Mouse (Mus musculus): ENCODE measurements around the gene Fam222b. TPM values are rescaled to one million over a fixed set of nuclear protein-coding genes. Genes with fewer than 3 reads are reported as not detected.
"Not testable (repeated sequence)": the region's sequence is repeated elsewhere in the genome, so short reads cannot be mapped to it uniquely, and the experiment has no call there.

The Fam222b gene
- polyA plus RNA-seq, 1 experiment from 2014 or later = 15.2 TPM

- H3K27me3 ChIP-seq (ENCODE audit: control insufficient read depth, insufficient read depth, low read length) = no peaks in the 10 kb centered on the region
- peaks cover 36% of the 10 kb centered on the region for H3K4me1 ChIP-seq (ENCODE audit: control insufficient read depth, insufficient read depth, low read length)
- 51% methylated on average over 10 of the region's 10 CpGs for WGBS
- peak overlapping the region; percentile 39 for H3K4me2 ChIP-seq (replicated peaks; ENCODE audit: low read depth, low read length)
- H3K9me3 ChIP-seq (ENCODE audit: control insufficient read depth, low read depth, low read length) = no peaks in the 10 kb centered on the region
- peaks cover 23% of the 10 kb centered on the region for H3K36me3 ChIP-seq (ENCODE audit: control insufficient read depth, insufficient read depth, low read length)
- peak overlapping the region; percentile 98; the same call in 1 of the 2 replicates for H3K4me3 ChIP-seq (ENCODE audit: low read depth, low read length)
- 0 out of 2 replicates have a peak overlapping the region, but pooled peaks have one; percentile 4 for H3K9ac ChIP-seq (replicated peaks; ENCODE audit: low read depth, low read length)
- ATAC-seq (ENCODE audit: insufficient number of reproducible peaks, insufficient read depth, low FRiP score, low read depth) = no peak
- no peak overlapping the region for H3K27ac ChIP-seq (ENCODE audit: low read length)
Observed at GRCm38 (mm10) chr11:78183884-78184514, 89.5 kb downstream of the Fam222b start.

- not testable (repeated sequence) for ATAC-seq (ENCODE audit: insufficient number of reproducible peaks, insufficient read depth, low FRiP score, low read depth); H3K27me3 ChIP-seq (ENCODE audit: control insufficient read depth, insufficient read depth, low read length); H3K9ac ChIP-seq (replicated peaks; ENCODE audit: low read depth, low read length); H3K4me2 ChIP-seq (replicated peaks; ENCODE audit: low read depth, low read length); H3K27ac ChIP-seq (ENCODE audit: low read length); H3K4me3 ChIP-seq (ENCODE audit: low read depth, low read length); H3K9me3 ChIP-seq (ENCODE audit: control insufficient read depth, low read depth, low read length)
- 93% methylated on average over 6 of the region's 6 CpGs for WGBS
- Histone ChIP-seq H3K36me3 (ENCODE audit: control insufficient read depth, insufficient read depth, low read length) (peaks cover 23% of the 10 kb centered on the region), H3K4me1 (ENCODE audit: control insufficient read depth, insufficient read depth, low read length) (peaks cover 35% of the 10 kb centered on the region)
Observed at GRCm38 (mm10) chr11:78184702-78185101, 90.2 kb downstream of the Fam222b start.

- Histone ChIP-seq H3K36me3 (ENCODE audit: control insufficient read depth, insufficient read depth, low read length) (peaks cover 11% of the 10 kb centered on the region), H3K4me2 (replicated peaks; ENCODE audit: low read depth, low read length) (peak within 1 kb of the TSS; percentile 46), H3K27ac (ENCODE audit: low read length) (peak within 1 kb of the TSS; percentile 99), H3K4me1 (ENCODE audit: control insufficient read depth, insufficient read depth, low read length) (peaks cover 13% of the 10 kb centered on the region; the same call in 1 of the 2 replicates), H3K9me3 (ENCODE audit: control insufficient read depth, low read depth, low read length) (no peaks in the 10 kb centered on the region), H3K4me3 (ENCODE audit: low read depth, low read length) (peak within 1 kb of the TSS; percentile 73), H3K9ac (replicated peaks; ENCODE audit: low read depth, low read length) (peak within 1 kb of the TSS; percentile 88), H3K27me3 (ENCODE audit: control insufficient read depth, insufficient read depth, low read length) (no peaks in the 10 kb centered on the region)
- under 1% methylated on average over 64 of the region's 80 CpGs for WGBS
- peak; percentile 82 for ATAC-seq (ENCODE audit: insufficient number of reproducible peaks, insufficient read depth, low FRiP score, low read depth)
Observed at GRCm38 (mm10) chr11:78188331-78189233, 94.1 kb downstream of the Fam222b start, which contains the start of gene Rab34. Rab34 (plus strand) TSS chr11:78188430.

GRCm38 (mm10) chr11:78189234-78190040 lies 95.0 kb downstream of the Fam222b start:
- H3K4me2 ChIP-seq (replicated peaks; ENCODE audit: low read depth, low read length) = peak overlapping the region; percentile 46
- no peaks in the 10 kb centered on the region for H3K9me3 ChIP-seq (ENCODE audit: control insufficient read depth, low read depth, low read length)
- H3K27me3 ChIP-seq (ENCODE audit: control insufficient read depth, insufficient read depth, low read length) = no peaks in the 10 kb centered on the region
- H3K36me3 ChIP-seq (ENCODE audit: control insufficient read depth, insufficient read depth, low read length) = peaks cover 11% of the 10 kb centered on the region
- peaks cover 13% of the 10 kb centered on the region; the same call in 1 of the 2 replicates for H3K4me1 ChIP-seq (ENCODE audit: control insufficient read depth, insufficient read depth, low read length)
- peak overlapping the region; percentile 99 for H3K27ac ChIP-seq (ENCODE audit: low read length)
- H3K9ac ChIP-seq (replicated peaks; ENCODE audit: low read depth, low read length) = peak overlapping the region; percentile 88
- ATAC-seq (ENCODE audit: insufficient number of reproducible peaks, insufficient read depth, low FRiP score, low read depth) = peak; percentile 79
- 1% methylated on average over 40 of the region's 42 CpGs for WGBS
- H3K4me3 ChIP-seq (ENCODE audit: low read depth, low read length) = peak overlapping the region; percentile 73

- peak overlapping the region; percentile 73 for H3K4me3 ChIP-seq (ENCODE audit: low read depth, low read length)
- no peaks in the 10 kb centered on the region for H3K27me3 ChIP-seq (ENCODE audit: control insufficient read depth, insufficient read depth, low read length)
- no peak for ATAC-seq (ENCODE audit: insufficient number of reproducible peaks, insufficient read depth, low FRiP score, low read depth)
- no peaks in the 10 kb centered on the region for H3K9me3 ChIP-seq (ENCODE audit: control insufficient read depth, low read depth, low read length)
- peaks cover 11% of the 10 kb centered on the region for H3K36me3 ChIP-seq (ENCODE audit: control insufficient read depth, insufficient read depth, low read length)
- 57% methylated on average over 6 of the region's 6 CpGs for WGBS
- peaks cover 15% of the 10 kb centered on the region for H3K4me1 ChIP-seq (ENCODE audit: control insufficient read depth, insufficient read depth, low read length)
- H3K9ac ChIP-seq (replicated peaks; ENCODE audit: low read depth, low read length) = 0 out of 2 replicates have a peak overlapping the region, but pooled peaks have one; percentile 88
- H3K4me2 ChIP-seq (replicated peaks; ENCODE audit: low read depth, low read length) = peak overlapping the region; percentile 46
- peak overlapping the region; percentile 99 for H3K27ac ChIP-seq (ENCODE audit: low read length)
Observed at GRCm38 (mm10) chr11:78190041-78190440, 95.6 kb downstream of the Fam222b start.

GRCm38 (mm10) chr11:78193113-78193512 lies 98.7 kb downstream of the Fam222b start, which contains the start of gene Proca1:
Proca1 (plus strand) TSS chr11:78193392.
- Histone ChIP-seq H3K9ac (replicated peaks; ENCODE audit: low read depth, low read length) (no peak within 1 kb of the TSS), H3K27ac (ENCODE audit: low read length) (no peak within 1 kb of the TSS), H3K36me3 (ENCODE audit: control insufficient read depth, insufficient read depth, low read length) (peaks cover 11% of the 10 kb centered on the region), H3K27me3 (ENCODE audit: control insufficient read depth, insufficient read depth, low read length) (no peaks in the 10 kb centered on the region), H3K9me3 (ENCODE audit: control insufficient read depth, low read depth, low read length) (no peaks in the 10 kb centered on the region), H3K4me1 (ENCODE audit: control insufficient read depth, insufficient read depth, low read length) (peaks cover 12% of the 10 kb centered on the region), H3K4me3 (ENCODE audit: low read depth, low read length) (peak within 1 kb of the TSS; percentile 49), H3K4me2 (replicated peaks; ENCODE audit: low read depth, low read length) (peak within 1 kb of the TSS; percentile 60)
- WGBS = 73% methylated on average over 1 of the region's 1 CpGs
- no peak for ATAC-seq (ENCODE audit: insufficient number of reproducible peaks, insufficient read depth, low FRiP score, low read depth)

- peaks cover 11% of the 10 kb centered on the region for H3K36me3 ChIP-seq (ENCODE audit: control insufficient read depth, insufficient read depth, low read length)
- peak overlapping the region; percentile 12; the same call in 1 of the 2 replicates for H3K9ac ChIP-seq (replicated peaks; ENCODE audit: low read depth, low read length)
- peak overlapping the region; percentile 60 for H3K4me2 ChIP-seq (replicated peaks; ENCODE audit: low read depth, low read length)
- 3% methylated on average over 30 of the region's 30 CpGs for WGBS
- H3K4me1 ChIP-seq (ENCODE audit: control insufficient read depth, insufficient read depth, low read length) = peaks cover 10% of the 10 kb centered on the region
- ATAC-seq (ENCODE audit: insufficient number of reproducible peaks, insufficient read depth, low FRiP score, low read depth) = peak; percentile 66; the same call in 1 of the 2 replicates
- no peaks in the 10 kb centered on the region for H3K9me3 ChIP-seq (ENCODE audit: control insufficient read depth, low read depth, low read length)
- no peak overlapping the region; the same call in 1 of the 2 replicates for H3K27ac ChIP-seq (ENCODE audit: low read length)
- H3K4me3 ChIP-seq (ENCODE audit: low read depth, low read length) = peak overlapping the region; percentile 49
- no peaks in the 10 kb centered on the region for H3K27me3 ChIP-seq (ENCODE audit: control insufficient read depth, insufficient read depth, low read length)
Observed at GRCm38 (mm10) chr11:78194411-78195100, 100.1 kb downstream of the Fam222b start.

Data from stomach, embryonic 14.5 days (tissue).